Mouse (Mus musculus) liver, embryonic 15.5 days (tissue): ENCODE results near the gene Kcnh6. TPM values are rescaled to one million over a fixed set of nuclear protein-coding genes. Genes with fewer than 3 reads are reported as not detected.
A peak's percentile ranks its signal among the peaks of the same experiment; 100 is the strongest.
"Not testable (repeated sequence)": the region's sequence is repeated elsewhere in the genome, so short reads cannot be mapped to it uniquely, and the experiment has no call there.

Experiments used
- ATAC-seq: fragments of 200-750 bp; cut with Nextera tagmentation; 2 replicates; pipeline ENCODE4 v1.8.0; 2017; ENCODE audit warnings: moderate number of reproducible peaks, mild to moderate bottlenecking, moderate library complexity; ENCODE audit not compliant: insufficient read depth
- H3K27ac ChIP-seq: fragments of 300-500 bp; sonication (generic); replicated peaks from 2 replicates; pipeline ENCODE4 v1.5.1; 2015; ENCODE audit warnings: mild to moderate bottlenecking, inconsistent platforms
- H3K27me3 ChIP-seq: fragments of 300-500 bp; sonication (generic); 2 replicates; pipeline ENCODE4 v1.6.1; 2015; ENCODE audit warnings: mild to moderate bottlenecking, inconsistent platforms
- H3K36me3 ChIP-seq: fragments of 300-500 bp; sonication (generic); replicated peaks from 2 replicates; pipeline ENCODE4 v1.6.1; 2015; ENCODE audit warnings: moderate library complexity, mild to moderate bottlenecking, inconsistent platforms
- H3K4me1 ChIP-seq: fragments of 300-500 bp; sonication (generic); replicated peaks from 2 replicates; pipeline ENCODE4 v1.6.1; 2015; ENCODE audit warnings: inconsistent platforms
- H3K4me2 ChIP-seq: fragments of 300-500 bp; sonication (generic); 2 replicates; pipeline ENCODE4 v1.6.1; 2015; ENCODE audit warnings: moderate library complexity, mild to moderate bottlenecking, inconsistent platforms
- H3K4me3 ChIP-seq: fragments of 300-500 bp; sonication (generic); replicated peaks from 2 replicates; pipeline ENCODE4 v1.5.1; 2015; ENCODE audit warnings: mild to moderate bottlenecking, inconsistent platforms
- H3K9ac ChIP-seq: fragments of 300-500 bp; sonication (generic); 2 replicates; pipeline ENCODE4 v1.6.1; 2015; ENCODE audit warnings: moderate library complexity, mild to moderate bottlenecking, inconsistent platforms
- H3K9me3 ChIP-seq: fragments of 300-500 bp; sonication (generic); replicated peaks from 2 replicates; pipeline ENCODE4 v1.6.1; 2016; ENCODE audit warnings: inconsistent platforms
- WGBS: fragments of 180-500 bp; shearing (Covaris S2); methylation state at CpG from one replicate; pipeline ENCODE4 v1.1.7; 2015; ENCODE audit warnings: mixed read lengths; ENCODE audit not compliant: insufficient replicate concordance; 5-methylcytosine and 5-hydroxymethylcytosine counted together
- polyA plus RNA-seq: library from polyadenylated mRNA; unstranded; fragments of >200 nt; fragmentation: Nextera tagmentation; extraction: Ambion mirVana; gene quantifications from 2 replicates; pipeline ENCODE4 v1.2.1, GENCODE M21; 2015

Gene Kcnh6
- polyA plus RNA-seq, 1 experiment from 2014 or later: 0.05 TPM

- Histone ChIP-seq H3K9me3 (no peaks in the 10 kb centered on the region), H3K27ac (no peak overlapping the region), H3K4me3 (no peak overlapping the region), H3K27me3 (peaks cover 96% of the 10 kb centered on the region), H3K36me3 (no peaks in the 10 kb centered on the region), H3K4me2 (no peak overlapping the region), H3K4me1 (no peaks in the 10 kb centered on the region), H3K9ac (no peak overlapping the region)
- ATAC-seq: no peak
- 47% methylated on average over 11 of the region's 11 CpGs for WGBS
Measured at GRCm38 (mm10) chr11:106013556-106014225, 5.8 kb downstream of the Kcnh6 start.

- Histone ChIP-seq H3K4me1 (no peaks in the 10 kb centered on the region), H3K4me2 (no peak overlapping the region), H3K36me3 (no peaks in the 10 kb centered on the region), H3K4me3 (no peak overlapping the region), H3K27me3 (peaks cover 96% of the 10 kb centered on the region), H3K9me3 (no peaks in the 10 kb centered on the region), H3K27ac (no peak overlapping the region), H3K9ac (no peak overlapping the region)
- ATAC-seq: no peak
- 61% methylated on average over 5 of the region's 5 CpGs for WGBS
Measured at GRCm38 (mm10) chr11:106016440-106016839, 8.5 kb downstream of the Kcnh6 start.

- Histone ChIP-seq H3K27me3 (peaks cover 96% of the 10 kb centered on the region), H3K4me2 (no peak overlapping the region), H3K9me3 (no peaks in the 10 kb centered on the region), H3K4me1 (0 out of 2 replicates have a peak, but pooled peaks cover under 1% of the 10 kb centered on the region), H3K27ac (no peak overlapping the region), H3K4me3 (no peak overlapping the region), H3K36me3 (no peaks in the 10 kb centered on the region), H3K9ac (no peak overlapping the region)
- ATAC-seq: no peak
- WGBS: 2% methylated on average over 50 of the region's 50 CpGs
Measured at GRCm38 (mm10) chr11:106020051-106020763, 12.3 kb downstream of the Kcnh6 start.

DNA sequence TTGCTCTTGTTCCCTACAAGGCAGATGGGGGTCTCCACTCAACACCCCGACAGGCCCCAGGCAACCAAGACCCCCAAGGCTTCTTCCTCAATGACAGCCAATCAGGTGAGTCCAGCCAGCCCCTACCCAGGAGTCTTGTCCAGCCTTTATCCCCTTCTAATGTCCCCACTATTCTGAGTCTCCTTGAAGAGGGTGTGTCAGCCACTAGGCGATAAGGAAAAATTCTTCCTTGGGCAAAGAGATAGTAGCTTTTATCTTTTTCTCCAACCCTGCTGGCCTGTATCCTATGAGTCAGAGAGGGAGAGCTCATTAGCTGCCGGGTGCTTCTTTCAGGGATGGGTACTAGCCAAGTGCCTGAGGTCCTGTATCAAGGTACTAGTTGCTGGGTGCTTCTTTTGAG is 17.9 kb downstream of the Kcnh6 start:
- Histone ChIP-seq H3K27me3 (peaks cover 63% of the 10 kb centered on the region), H3K27ac (no peak overlapping the region), H3K4me1 (peaks cover 21% of the 10 kb centered on the region), H3K4me3 (no peak overlapping the region), H3K9me3 (no peaks in the 10 kb centered on the region), H3K36me3 (peaks cover 10% of the 10 kb centered on the region; the same call in 1 of the 2 replicates), H3K4me2 (no peak overlapping the region), H3K9ac (no peak overlapping the region)
- peak; percentile 57; the same call in 1 of the 2 replicates for ATAC-seq
- 35% methylated on average over 3 of the region's 3 CpGs for WGBS

DNA sequence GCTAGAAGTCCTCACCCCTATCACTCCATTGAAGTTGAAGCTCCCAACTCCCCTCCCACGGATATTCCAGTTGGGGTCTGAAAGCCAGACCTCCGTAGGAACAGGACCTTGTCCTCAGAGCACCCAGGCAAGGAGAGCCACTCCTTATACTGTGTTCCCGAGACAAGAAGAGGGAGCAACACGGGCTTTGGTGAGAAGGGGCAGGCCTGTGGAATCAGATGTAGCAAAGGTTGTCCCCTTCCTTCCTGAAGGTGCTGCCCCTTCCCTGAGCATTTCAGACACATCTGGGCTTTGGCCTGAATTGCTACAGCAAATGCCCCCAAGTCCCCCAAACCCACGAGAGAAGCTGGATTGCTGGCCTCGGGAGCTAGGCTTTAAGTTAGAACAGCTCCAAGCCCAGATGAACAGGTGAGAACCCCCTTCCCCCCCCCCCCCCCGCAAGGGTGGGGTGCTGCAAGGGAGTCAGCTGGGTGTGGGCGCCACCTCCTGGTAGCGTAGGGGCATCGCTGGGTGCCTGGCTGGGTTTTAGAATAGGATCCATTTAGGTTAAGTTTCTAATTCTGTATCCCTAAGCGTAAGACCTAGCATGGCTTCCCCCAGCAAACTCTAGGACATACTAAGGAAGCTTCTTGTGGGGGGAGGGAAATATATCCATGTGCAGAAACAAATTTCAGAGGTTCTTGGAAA is 18.7 kb downstream of the Kcnh6 start:
- Histone ChIP-seq H3K27me3 (peaks cover 55% of the 10 kb centered on the region), H3K36me3 (peaks cover 10% of the 10 kb centered on the region; the same call in 1 of the 2 replicates), H3K9ac (no peak overlapping the region), H3K4me2 (no peak overlapping the region), H3K4me1 (peaks cover 21% of the 10 kb centered on the region), H3K27ac (no peak overlapping the region), H3K4me3 (no peak overlapping the region), H3K9me3 (no peaks in the 10 kb centered on the region)
- WGBS: 28% methylated on average over 11 of the region's 11 CpGs
- no peak for ATAC-seq

GRCm38 (mm10) chr11:106027607-106028006 is 19.7 kb downstream of the Kcnh6 start:
- Histone ChIP-seq H3K4me3 (no peak overlapping the region), H3K27ac (no peak overlapping the region), H3K9ac (no peak overlapping the region), H3K4me1 (peaks cover 21% of the 10 kb centered on the region), H3K9me3 (no peaks in the 10 kb centered on the region), H3K36me3 (peaks cover 10% of the 10 kb centered on the region; the same call in 1 of the 2 replicates), H3K4me2 (no peak overlapping the region), H3K27me3 (peaks cover 45% of the 10 kb centered on the region)
- no peak; the same call in 1 of the 2 replicates for ATAC-seq
- WGBS: 87% methylated on average over 5 of the region's 5 CpGs

GRCm38 (mm10) chr11:106032074-106032473 is 24.1 kb downstream of the Kcnh6 start:
- peak overlapping the region; percentile 51 for H3K4me2 ChIP-seq

GRCm38 (mm10) chr11:106033491-106033919 is 25.6 kb downstream of the Kcnh6 start:
- Histone ChIP-seq H3K9ac (peak overlapping the region; percentile 46; the same call in 1 of the 2 replicates), H3K9me3 (no peaks in the 10 kb centered on the region), H3K36me3 (no peaks in the 10 kb centered on the region), H3K27me3 (no peaks in the 10 kb centered on the region), H3K4me2 (peak overlapping the region; percentile 62), H3K27ac (peak overlapping the region; percentile 84), H3K4me3 (peak overlapping the region; percentile 45), H3K4me1 (peaks cover 36% of the 10 kb centered on the region)
- ATAC-seq: no peak
- whole genome bisulfite sequencing: 55% methylated on average over 11 of the region's 11 CpGs

More at GRCm38 (mm10) chr11:106032074-106032473, 24.1 kb downstream of the Kcnh6 start:
- H3K9ac ChIP-seq: 0 out of 2 replicates have a peak overlapping the region, but pooled peaks have one; percentile 28
- H3K4me3 ChIP-seq: peak overlapping the region; percentile 56
- H3K4me1 ChIP-seq: peaks cover 28% of the 10 kb centered on the region
- H3K27me3 ChIP-seq, H3K27ac ChIP-seq, ATAC-seq, H3K9me3 ChIP-seq: not testable (repeated sequence)
- 37% methylated on average over 12 of the region's 25 CpGs for WGBS
- peaks cover 10% of the 10 kb centered on the region; the same call in 1 of the 2 replicates for H3K36me3 ChIP-seq

DNA sequence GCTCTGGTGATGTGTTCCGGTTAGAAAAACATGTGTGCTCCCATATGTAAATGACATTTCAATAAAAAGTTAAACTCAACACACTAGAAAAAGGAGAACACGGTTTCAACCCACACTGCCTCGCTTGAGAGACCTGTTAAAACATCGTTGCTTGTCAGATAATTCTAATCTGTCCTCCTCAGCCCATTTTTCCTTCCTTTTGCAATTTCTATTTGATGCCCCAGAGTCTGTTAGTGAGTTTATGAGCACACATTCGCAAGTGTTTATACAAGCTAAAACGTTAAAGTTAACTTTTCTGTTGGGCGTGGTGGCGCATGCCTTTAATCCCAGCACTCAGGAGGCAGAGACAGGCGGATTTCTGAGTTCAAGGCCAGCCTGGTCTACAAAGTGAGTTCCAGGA is 27.1 kb downstream of the Kcnh6 start:
- no peak for ATAC-seq
- Histone ChIP-seq H3K27me3 (no peaks in the 10 kb centered on the region), H3K4me3 (no peak overlapping the region), H3K9ac (no peak overlapping the region), H3K36me3 (peaks cover 4% of the 10 kb centered on the region; the same call in 1 of the 2 replicates), H3K4me2 (no peak overlapping the region), H3K27ac (peak overlapping the region; percentile 84), H3K4me1 (peaks cover 48% of the 10 kb centered on the region), H3K9me3 (no peaks in the 10 kb centered on the region)
- 48% methylated on average over 9 of the region's 9 CpGs for WGBS

DNA sequence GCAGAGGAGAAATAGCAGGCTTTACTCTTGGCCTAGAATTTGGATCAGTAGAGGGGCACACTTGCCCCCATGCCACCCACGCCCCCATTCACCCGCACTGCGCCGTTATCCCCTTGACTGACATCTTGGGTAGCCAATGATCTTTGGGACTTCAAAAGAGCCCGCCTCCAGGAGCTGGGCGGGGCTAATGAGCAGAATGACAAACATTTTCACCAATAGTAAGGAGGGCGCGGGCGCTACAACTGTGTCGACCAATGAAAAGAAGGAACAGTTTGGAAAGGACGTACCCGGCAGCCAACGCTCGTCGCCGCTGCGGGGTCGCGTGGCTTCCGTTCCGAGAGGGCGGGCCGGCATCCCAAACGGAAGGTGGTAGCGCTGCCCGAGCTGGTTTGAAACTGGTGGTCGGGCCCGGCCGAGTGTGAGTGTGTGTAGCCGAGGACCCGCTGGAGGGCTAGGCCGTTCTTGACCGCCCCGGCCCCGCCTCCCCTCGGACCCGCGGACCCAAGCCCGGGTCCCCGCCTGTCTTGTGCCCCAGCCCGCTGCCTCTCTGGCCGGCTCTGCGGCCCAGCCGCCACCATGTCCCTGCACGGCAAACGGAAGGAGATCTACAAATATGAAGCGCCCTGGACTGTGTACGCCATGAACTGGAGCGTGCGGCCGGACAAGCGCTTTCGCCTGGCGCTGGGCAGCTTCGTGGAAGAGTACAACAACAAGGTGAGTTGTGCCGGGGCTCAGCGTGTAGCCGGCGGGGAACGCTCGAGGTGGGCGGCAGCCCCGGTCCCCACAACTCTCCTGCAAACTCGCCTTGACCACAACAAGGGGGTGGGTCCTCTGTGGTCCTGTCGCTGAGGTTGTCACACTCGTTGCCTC is 28.9 kb downstream of the Kcnh6 start, which contains the start of gene Dcaf7:
Dcaf7 (plus strand) TSS at position 325 of the 870 bp plus-strand sequence.
- ATAC-seq: peak; percentile 98
- peaks cover 52% of the 10 kb centered on the region for H3K4me1 ChIP-seq
- H3K9ac ChIP-seq: peak within 1 kb of the TSS; percentile 98
- peak within 1 kb of the TSS; percentile 89 for H3K27ac ChIP-seq
- no peaks in the 10 kb centered on the region for H3K9me3 ChIP-seq
- under 1% methylated on average over 66 of the region's 66 CpGs for WGBS
- peaks cover 4% of the 10 kb centered on the region; the same call in 1 of the 2 replicates for H3K36me3 ChIP-seq
- peak within 1 kb of the TSS; percentile 100 for H3K4me3 ChIP-seq
- no peaks in the 10 kb centered on the region for H3K27me3 ChIP-seq
- peak within 1 kb of the TSS; percentile 81 for H3K4me2 ChIP-seq
